Comparison of ENCODE assay signal across 9 mouse cellular contexts in genomic region chr3:93130460-93130859, GRCm38 (mm10). TPM values are rescaled to one million over a fixed set of nuclear protein-coding genes. Genes with fewer than 3 reads are reported as not detected.
A peak's percentile ranks its signal among the peaks of the same experiment; 100 is the strongest.
DNase-seq lines count a peak whose midpoint lies in the region; ATAC-seq and TF ChIP-seq lines count a peak whose summit lies in the region.
"Had no signal": no experiment of that assay in that cellular context is flagged by ENCODE, and none has a peak within 500 bp of the region (broad histone marks: within the 10 kb centered on the region; RNA-seq: fewer than 3 reads in every experiment).

No protein-coding gene starts in this region.

- no peaks in the 10 kb centered on the region for H3K36me3 ChIP-seq in liver, embryonic 14.5 days (replicated peaks; ENCODE audit: control insufficient read depth, insufficient read depth, low read depth)

- no peak for ATAC-seq in liver, embryonic 14.5 days (ENCODE audit: insufficient read depth)

- TF ChIP-seq EP300 in liver, embryonic 14.5 days (IDR thresholded peaks at IDR 0.05; ENCODE audit: low read depth): no peak

- peak; percentile 15 for DNase-seq in thymus, postnatal 0 days (ENCODE audit: low spot score)
- no peak for DNase-seq in thymus, postnatal 36 days
- peak; percentile 12 for DNase-seq in cerebellum, adult 8-10 months
- peak; percentile 40 for DNase-seq in forelimb bud, embryonic 11.5 days (ENCODE audit: low read depth, low spot score)
- peak; percentile 75 for DNase-seq in kidney, adult 9 months
- no peak for DNase-seq in liver, embryonic 14.5 days (ENCODE audit: low read depth in 3 of 3, low spot score in 3 of 3)
- DNase-seq in MN1 (ENCODE audit: low spot score): no peak

- no peaks in the 10 kb centered on the region for H3K27me3 ChIP-seq in liver, embryonic 14.5 days (ENCODE audit: control insufficient read depth, insufficient read depth, low read length)

- TF ChIP-seq CTCF in liver, embryonic 14.5 days (IDR thresholded peaks at IDR 0.05; ENCODE audit: low read depth): peak; percentile 70
- peak; percentile 80 for TF ChIP-seq CTCF in olfactory bulb, adult 2 months (IDR thresholded peaks at IDR 0.05; ENCODE audit: insufficient read depth, low read depth, low read length)

- 10% methylated on average over 3 of the region's 3 CpGs for WGBS in liver, embryonic 14.5 days (ENCODE audit: insufficient replicate concordance)
- whole genome bisulfite sequencing in olfactory bulb, adult 2 months: 11% methylated on average over 3 of the region's 3 CpGs

- no peak overlapping the region for H3K9ac ChIP-seq in liver, embryonic 14.5 days (replicated peaks)

- no peak overlapping the region for H3K27ac ChIP-seq in liver, embryonic 14.5 days
- no peak overlapping the region for H3K27ac ChIP-seq in olfactory bulb, adult 2 months (ENCODE audit: insufficient read depth, low read depth, low read length)

- no peaks in the 10 kb centered on the region for H3K9me3 ChIP-seq in liver, embryonic 14.5 days (ENCODE audit: control insufficient read depth, low read length)

- H3K4me1 ChIP-seq in liver, embryonic 14.5 days (replicated peaks; ENCODE audit: control insufficient read depth in 2 of 2, insufficient read depth in 2 of 2, low read length in 1 of 2): no peaks in the 10 kb centered on the region
- H3K4me1 ChIP-seq in olfactory bulb, adult 2 months (ENCODE audit: control insufficient read depth, insufficient read depth, low read length): no peaks in the 10 kb centered on the region

- H3K4me3 ChIP-seq in liver, embryonic 14.5 days (ENCODE audit: insufficient read depth in 1 of 2, low read depth in 2 of 2, low read length in 2 of 2): no peak overlapping the region
- no peak overlapping the region for H3K4me3 ChIP-seq in olfactory bulb, adult 2 months (ENCODE audit: insufficient read depth, low read depth, low read length)
- H3K4me3 ChIP-seq: erythroblast, embryonic 14.5 days had no signal

- no peak for TF ChIP-seq POLR2A in olfactory bulb, adult 2 months (IDR thresholded peaks at IDR 0.05; ENCODE audit: insufficient read depth, low read depth, low read length)

- no peak overlapping the region for H3K4me2 ChIP-seq in liver, embryonic 14.5 days (ENCODE audit: low read depth)

RNA-seq across cellular contexts. Expression of gene Crnn, which starts 14.1 kb away (rescaled TPM):
- polyA plus RNA-seq in thymus, postnatal 0 days (2015; fragmentation: Nextera tagmentation; extraction: Ambion mirVana): 0.24 and 0.48 TPM in 2 replicates
- not detected in 2 replicates for polyA plus RNA-seq in liver, embryonic 14.5 days (2012; rRNA removed)
- polyA plus RNA-seq in liver, embryonic 14.5 days (2014; fragmentation: Nextera tagmentation; extraction: Ambion mirVana): not detected in 2 replicates
- not detected in 2 replicates for polyA plus RNA-seq in olfactory bulb, adult 2 months (2012; ENCODE audit: insufficient read depth, insufficient read length, low replicate concordance, missing spikeins)
- polyA plus RNA-seq: erythroblast, embryonic 14.5 days had no signal

Comparison
In these comparisons a context has a peak if more than half of its experiments do, and no peak if none do; other contexts are left out.
1. DNase-seq: peak in thymus, postnatal 0 days (single experiment), cerebellum, adult 8-10 months (single experiment), forelimb bud, embryonic 11.5 days (single experiment) and kidney, adult 9 months (single experiment); none in thymus, postnatal 36 days (0 of 2), liver, embryonic 14.5 days (0 of 3) and MN1 (single experiment).